Mouse (Mus musculus) right cerebral cortex, postnatal 36 days (tissue): ENCODE results near the gene Tubgcp5.
"Not testable (repeated sequence)": the region's sequence is repeated elsewhere in the genome, so short reads cannot be mapped to it uniquely, and the experiment has no call there.

Experiments used
- DNase-seq, 2 experiments: peaks; one replicate each; pipeline ENCODE4 v3.0.0; 2022; ENCODE audit warnings: low spot score in 2 of 2, mixed read lengths in 1 of 2

Tubgcp5 gene

GRCm38 (mm10) chr7:55793952-55794603, at the start of gene Tubgcp5:
TSS of gene Tubgcp5 (plus strand) at chr7:55794154.
- DNase-seq, result peak; percentile 97

DNA sequence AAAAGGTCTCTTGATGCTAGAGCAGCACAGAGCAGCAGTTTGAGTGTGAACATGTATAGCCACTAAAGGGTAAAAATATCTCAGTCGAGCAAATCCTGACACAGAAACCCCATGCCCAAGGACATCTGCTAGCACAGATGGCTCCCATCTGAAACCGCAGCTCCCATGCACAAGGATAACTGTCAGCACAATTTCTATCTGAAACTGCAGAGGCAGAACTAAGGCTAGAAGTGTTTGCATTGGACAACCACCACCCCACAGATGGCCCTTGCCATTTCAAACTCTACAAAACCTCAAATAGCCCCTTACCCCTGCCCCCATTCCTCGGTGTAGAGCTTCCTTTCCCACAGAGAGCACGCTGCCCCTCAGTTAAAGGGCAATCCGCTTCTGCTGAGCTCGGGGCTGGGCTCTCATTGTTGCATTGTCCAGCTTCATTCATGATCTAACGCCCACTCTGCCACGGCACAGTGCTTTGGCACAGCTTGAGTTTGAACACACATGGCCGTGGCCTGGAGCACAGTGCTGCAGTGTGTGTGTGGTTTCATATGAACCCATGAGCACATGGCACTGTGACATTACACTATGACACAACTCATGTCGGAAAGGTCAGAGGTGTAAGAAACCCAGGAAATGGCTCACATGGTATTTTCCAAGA, 49.3 kb upstream of the Tubgcp5 start:
- peak; percentile 32 to 43 for DNase-seq

GRCm38 (mm10) chr7:55750841-55751240, 43.1 kb upstream of the Tubgcp5 start:
- no peak for DNase-seq

GRCm38 (mm10) chr7:55759346-55759745, 34.6 kb upstream of the Tubgcp5 start:
- DNase-seq, result no peak

GRCm38 (mm10) chr7:55767926-55768325, 26.0 kb upstream of the Tubgcp5 start, which contains the start of gene Siglech:
TSS of gene Siglech (plus strand) at chr7:55768178.
- DNase-seq, result no peak

DNA sequence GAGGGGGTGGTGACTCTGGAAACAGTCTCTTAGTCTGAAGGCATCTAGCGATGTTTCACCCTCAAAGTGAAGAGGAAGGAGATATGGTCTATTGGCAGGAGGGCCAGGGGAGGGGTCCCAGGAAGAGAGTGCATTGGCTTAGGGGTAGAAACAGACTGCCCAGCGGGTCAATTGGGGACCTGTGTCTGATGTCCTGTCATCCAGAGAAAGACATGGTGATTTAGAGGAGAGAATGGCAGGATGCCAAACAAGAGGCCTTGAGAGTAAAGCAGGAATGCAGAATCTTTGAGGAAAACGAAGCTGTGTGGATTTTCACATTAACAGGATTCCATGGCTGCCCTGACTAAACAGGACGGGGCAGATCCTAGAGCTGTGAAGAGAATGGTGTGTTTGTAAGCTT, 13.9 kb upstream of the Tubgcp5 start:
- no peak for DNase-seq

GRCm38 (mm10) chr7:55782493-55782892, 11.5 kb upstream of the Tubgcp5 start:
- no peak for DNase-seq

DNA sequence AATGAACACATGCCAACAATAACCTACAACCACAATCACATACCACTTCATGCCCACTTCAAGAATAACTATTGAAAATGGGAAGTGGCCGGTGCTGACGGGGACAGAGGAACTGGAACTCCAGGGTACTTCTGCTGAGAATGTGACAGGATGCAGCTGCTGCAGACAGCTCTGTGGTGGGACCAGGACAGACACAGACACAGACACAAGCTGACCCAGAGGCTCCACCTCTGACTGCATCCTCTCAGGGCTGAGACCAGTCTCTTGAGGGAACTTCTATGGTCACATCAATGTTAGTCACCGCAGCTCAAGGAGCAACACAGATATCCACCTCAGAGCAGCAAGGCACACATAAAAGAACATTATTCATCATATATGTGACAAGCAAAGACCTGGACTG, 9.4 kb upstream of the Tubgcp5 start:
- peak; percentile 6 to 12 for DNase-seq

DNA sequence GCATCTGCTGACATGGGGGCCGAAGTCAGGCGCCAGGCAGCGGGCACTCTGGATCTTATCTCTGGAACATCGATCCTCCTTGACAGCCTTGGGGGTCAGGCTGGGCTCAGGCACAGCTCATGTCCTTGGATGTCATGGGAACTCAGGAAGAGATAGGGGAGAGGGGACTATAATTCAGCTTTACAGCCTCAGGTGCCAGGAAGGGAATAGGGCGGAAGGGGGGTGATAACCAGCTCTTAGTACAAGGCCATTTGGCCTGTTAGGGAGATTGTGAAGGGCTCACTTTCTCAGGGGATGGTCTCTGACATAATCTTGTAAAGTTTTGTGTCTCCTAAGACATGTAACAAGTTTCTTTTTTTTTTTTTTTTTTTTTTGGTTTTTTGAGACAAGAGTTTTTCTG, 3.4 kb upstream of the Tubgcp5 start:
- not testable (repeated sequence) for DNase-seq

DNA sequence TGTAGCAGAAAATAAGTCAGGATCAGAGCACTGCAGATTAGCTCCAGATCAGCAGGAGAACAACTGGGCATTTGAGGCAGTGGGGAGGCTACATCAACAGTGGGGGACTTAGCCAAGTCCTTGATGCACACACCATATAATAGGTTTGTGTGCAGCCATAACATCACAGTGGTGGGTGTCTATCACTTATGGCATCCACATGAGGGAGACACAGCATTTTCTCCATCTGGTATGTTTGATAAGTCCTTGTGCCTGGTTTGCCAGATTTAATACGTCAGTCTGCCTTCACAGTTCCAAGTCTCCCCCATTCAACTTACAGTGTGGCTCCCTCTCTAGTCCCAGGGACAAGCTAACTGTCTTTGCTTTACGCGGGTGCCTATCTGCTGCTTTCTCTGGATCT, 1.7 kb upstream of the Tubgcp5 start:
- peak in 1 of 2 experiments; percentile 22 for DNase-seq

- no peak for DNase-seq
These were observed 560 bp upstream of the Tubgcp5 start for GRCm38 (mm10) chr7:55793236-55793951.

GRCm38 (mm10) chr7:55799981-55800380, 6.0 kb downstream of the Tubgcp5 start:
- DNase-seq, result no peak

- no peak for DNase-seq
These were observed 16.0 kb downstream of the Tubgcp5 start for GRCm38 (mm10) chr7:55809967-55810366.

- DNase-seq, result no peak
These were observed 30.5 kb downstream of the Tubgcp5 start for GRCm38 (mm10) chr7:55824468-55824867.

- DNase-seq, result no peak
These were observed 33.6 kb downstream of the Tubgcp5 start for GRCm38 (mm10) chr7:55827551-55827950.

- DNase-seq, result no peak
These were observed 42.9 kb downstream of the Tubgcp5 start for GRCm38 (mm10) chr7:55836877-55837276.

DNA sequence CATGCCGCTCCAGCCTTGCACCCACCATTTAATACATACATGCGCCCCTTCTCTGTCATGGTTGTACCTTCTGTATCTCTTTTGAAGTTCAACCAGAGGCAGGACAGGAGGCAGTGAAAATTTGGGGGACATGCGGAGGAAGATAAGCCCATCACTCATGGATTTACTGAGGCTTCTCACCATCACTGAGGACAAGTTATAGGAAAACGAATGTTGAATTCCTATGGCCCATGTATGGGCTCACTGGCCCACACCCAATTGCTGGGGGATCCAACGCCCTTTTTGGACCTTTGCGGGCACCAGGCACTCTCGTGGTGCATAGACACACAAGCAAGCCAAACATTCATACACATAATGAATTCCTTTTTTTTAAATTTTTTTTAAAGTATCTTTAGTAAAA, 47.5 kb downstream of the Tubgcp5 start, which contains the start of gene Cyfip1:
TSS of gene Cyfip1 (plus strand) at position 301 of the 400 bp plus-strand sequence.
- DNase-seq, result no peak

DNA sequence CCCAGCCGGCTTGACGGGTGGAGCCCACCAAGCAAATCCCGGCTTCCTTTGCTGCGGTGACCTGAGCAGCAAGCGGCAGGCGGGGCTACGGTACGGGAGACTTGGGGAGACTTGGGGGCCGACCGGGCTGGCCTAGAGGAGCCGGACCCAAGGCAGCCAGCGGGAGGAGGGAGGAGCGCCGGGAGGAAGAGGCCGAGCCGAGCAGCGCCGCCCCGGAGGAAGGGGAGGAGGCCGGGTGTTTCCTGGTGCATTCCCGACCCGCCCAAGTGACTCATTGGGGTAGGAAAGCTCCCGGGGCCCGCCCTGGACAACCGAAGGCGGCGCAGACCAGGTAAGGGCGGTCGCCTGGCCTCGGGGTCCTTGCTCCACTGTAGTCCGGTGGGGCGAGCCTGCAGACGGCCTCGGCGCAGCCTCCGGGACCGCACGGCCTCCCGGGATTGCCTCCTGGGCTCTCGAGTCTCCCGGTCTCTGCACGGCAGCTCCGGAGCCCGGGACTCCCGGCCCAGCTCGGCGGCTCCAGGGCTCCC, 48.1 kb downstream of the Tubgcp5 start:
- DNase-seq, result peak; percentile 84 to 87

- peak in 1 of 2 experiments; percentile 16 for DNase-seq
These were observed 48.7 kb downstream of the Tubgcp5 start for GRCm38 (mm10) chr7:55842504-55843152.

DNA sequence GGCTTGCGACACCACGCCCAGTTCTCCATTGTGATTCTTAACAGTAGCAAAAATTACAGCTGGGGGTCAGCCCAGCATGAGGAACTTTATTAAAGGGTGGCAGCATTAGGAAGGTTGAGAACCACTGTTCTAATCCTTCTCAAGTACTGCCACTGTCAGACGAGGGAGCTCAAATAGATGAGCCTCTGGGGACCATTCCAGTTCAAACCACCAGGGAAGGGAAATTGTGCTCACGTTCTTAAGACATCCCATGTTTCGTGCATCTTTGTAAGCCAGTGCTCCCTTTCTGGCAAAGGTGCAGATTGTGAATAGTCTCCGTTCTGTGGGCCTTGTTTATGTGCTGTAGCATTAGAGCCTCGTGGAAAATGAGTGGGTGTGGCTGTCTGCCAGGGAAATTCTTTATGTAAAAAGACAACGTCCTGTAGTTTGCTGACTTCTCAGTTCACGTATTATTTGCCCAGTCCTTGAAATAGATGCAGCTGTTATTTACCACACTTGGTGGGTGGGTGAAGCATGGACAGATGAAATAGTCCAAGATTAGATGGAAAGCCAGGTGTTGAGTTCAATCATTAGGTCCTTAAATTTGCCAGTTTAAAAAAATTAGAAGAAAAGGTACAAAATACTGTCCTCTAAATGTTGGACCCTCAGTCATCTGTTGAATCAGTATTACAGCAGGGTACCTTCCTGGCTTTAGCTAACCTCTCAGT, 52.8 kb downstream of the Tubgcp5 start:
- DNase-seq, result no peak

DNA sequence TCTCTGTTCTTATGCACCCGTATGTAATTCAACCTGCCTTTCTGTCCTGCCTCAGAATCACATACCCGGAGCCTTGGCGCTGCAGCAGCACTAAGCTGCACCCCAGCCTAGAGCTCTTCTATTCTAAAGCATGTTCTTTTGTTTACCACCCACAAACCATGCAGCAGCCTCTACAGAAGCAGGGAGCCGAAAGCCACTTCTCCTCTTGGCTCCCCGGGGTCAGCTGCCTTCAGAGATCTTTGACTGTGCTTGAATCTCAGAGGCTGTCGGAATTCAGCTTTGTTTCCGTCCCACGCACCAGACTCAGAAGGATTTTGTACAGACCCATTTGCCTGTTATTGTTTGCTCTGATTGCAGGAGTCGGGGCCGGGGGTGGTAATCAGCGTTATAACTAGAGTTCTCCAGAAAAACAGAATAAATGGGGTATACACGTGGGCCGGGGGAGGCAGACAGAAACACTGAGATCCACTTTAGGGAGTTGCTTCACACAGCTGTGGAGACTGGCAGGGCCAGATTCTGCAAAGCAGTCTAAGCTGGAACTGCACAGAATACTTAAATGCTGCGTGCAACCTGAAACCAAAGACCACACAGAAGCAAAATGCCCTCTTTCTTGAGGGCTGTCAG, 56.1 kb downstream of the Tubgcp5 start:
- DNase-seq, result peak; percentile 74 to 84
